Mouse (Mus musculus): ENCODE results near the gene Pgk1. TPM values are rescaled to one million over a fixed set of nuclear protein-coding genes. Genes with fewer than 3 reads are reported as not detected.

The Pgk1 gene
- total and polyA plus RNA-seq, 3 experiments, result 285 to 890 (median 528) TPM

DNA sequence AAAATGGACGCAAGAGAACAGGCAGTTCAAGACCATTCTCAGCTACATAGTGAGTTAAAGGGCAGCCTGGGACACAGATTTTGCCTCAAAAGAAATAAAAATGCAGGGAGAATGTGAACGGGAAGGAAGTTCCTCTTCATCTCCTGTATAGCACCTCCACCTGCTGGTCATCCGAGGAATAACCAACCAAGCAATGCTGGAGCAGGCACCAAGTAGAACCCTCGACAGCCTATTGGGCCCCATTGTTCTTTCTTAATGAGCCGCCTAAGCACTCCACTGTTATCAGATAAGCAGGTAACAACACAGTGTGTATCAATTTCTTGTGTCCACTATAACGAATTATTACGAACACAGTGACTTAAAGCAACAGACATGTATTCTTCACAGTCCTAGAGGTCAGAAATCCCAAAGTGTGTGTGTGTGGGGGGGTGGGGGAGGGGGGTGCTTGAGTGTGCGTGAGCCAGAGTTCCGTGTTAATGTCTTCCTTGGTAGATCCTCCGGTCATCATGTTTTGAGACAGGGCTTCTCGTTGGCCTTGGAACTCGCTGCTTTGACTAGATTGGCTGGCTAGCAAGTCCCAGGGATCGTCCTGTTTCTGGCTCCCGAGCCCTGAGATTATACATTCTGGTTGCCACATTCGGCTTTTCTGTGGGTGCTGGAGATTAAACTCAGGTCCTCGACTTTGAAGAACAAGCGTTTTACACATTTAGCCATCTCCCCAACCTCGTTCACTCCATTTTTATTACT, 15.6 kb upstream of the Pgk1 start:
- Histone ChIP-seq H3K9me3 (replicated peaks; ENCODE audit: insufficient read depth, low read length) (no peaks in the 10 kb centered on the region), H3K9ac (ENCODE audit: control insufficient read depth, low read depth, low read length, poor library complexity, severe bottlenecking) (peak overlapping the region; percentile 75), H3K4me1 (ENCODE audit: control insufficient read depth in 1 of 2, insufficient read depth in 2 of 2, low read length in 2 of 2) (no peaks in the 10 kb centered on the region; a peak in 1 of 4 replicates), H3K79me2 (ENCODE audit: control insufficient read depth, insufficient read depth, low read length, poor library complexity) (no peaks in the 10 kb centered on the region), H3K4me3 (ENCODE audit: control insufficient read depth in 1 of 2, insufficient read depth in 1 of 2, low read depth in 2 of 2, low read length in 2 of 2) (peak overlapping the region; percentile 63 to 87), H3K27ac (ENCODE audit: control insufficient read depth, low read depth, low read length) (peak overlapping the region; percentile 68), H3K36me3 (ENCODE audit: control insufficient read depth in 1 of 2, insufficient read depth in 2 of 2, low read length in 2 of 2) (no peaks in the 10 kb centered on the region), H3K27me3 (ENCODE audit: control insufficient read depth in 1 of 2, insufficient read depth in 2 of 2, low read length in 2 of 2) (no peaks in the 10 kb centered on the region)
- peak; percentile 89 for DNase-seq (ENCODE audit: low read depth, low spot score)
- TF ChIP-seq GATA1 (IDR thresholded peaks at IDR 0.05; ENCODE audit: low read depth, low read length), result peak; percentile 49; the same call in 1 of the 2 replicates
- TF ChIP-seq MAZ (IDR thresholded peaks at IDR 0.05; ENCODE audit: low read depth, low read length), result no peak
- TF ChIP-seq USF1 (IDR thresholded peaks at IDR 0.05; ENCODE audit: low read depth, low read length), result no peak
- TF ChIP-seq E2F4 (IDR thresholded peaks at IDR 0.05; ENCODE audit: borderline replicate concordance, low read depth, low read length), result no peak
- TF ChIP-seq HCFC1 (IDR thresholded peaks at IDR 0.05; ENCODE audit: low read depth, low read length), result 0 out of 2 replicates have a peak, but pooled peaks have one; percentile 17
- TF ChIP-seq CTCF (IDR thresholded peaks at IDR 0.05 in 2 of 3, conservative IDR thresholded peaks at IDR 0.05 in 1 of 3; ENCODE audit: control insufficient read depth in 1 of 3, insufficient read depth in 1 of 3, low read depth in 2 of 3, low read length in 3 of 3, poor library complexity in 1 of 3, severe bottlenecking in 1 of 3), result peak; percentile 58 to 91 (median 67)
- TF ChIP-seq POLR2AphosphoS5 (IDR thresholded peaks at IDR 0.05; ENCODE audit: borderline replicate concordance, low read depth, low read length), result no peak
- no peak for TF ChIP-seq RCOR1 (IDR thresholded peaks at IDR 0.05; ENCODE audit: low read depth, low read length)
- TF ChIP-seq CHD1 (IDR thresholded peaks at IDR 0.05; ENCODE audit: low read depth, low read length), result no peak
- peak; percentile 49 for TF ChIP-seq ZNF384 (IDR thresholded peaks at IDR 0.05; ENCODE audit: low read depth, low read length)
- no peak for TF ChIP-seq ELF1 (IDR thresholded peaks at IDR 0.05; ENCODE audit: low read depth, low read length)
- TF ChIP-seq NELFE (IDR thresholded peaks at IDR 0.05; ENCODE audit: low read depth, low read length), result no peak
- TF ChIP-seq ETS1 (IDR thresholded peaks at IDR 0.05; ENCODE audit: low read depth, low read length), result no peak
- no peak for TF ChIP-seq MYB (IDR thresholded peaks at IDR 0.05; ENCODE audit: low read depth, low read length)
- no peak for TF ChIP-seq GABPA (IDR thresholded peaks at IDR 0.05; ENCODE audit: low read depth, low read length)
- no peak for TF ChIP-seq MAFK (IDR thresholded peaks at IDR 0.05; ENCODE audit: borderline replicate concordance, low read depth, low read length)
- TF ChIP-seq ZMIZ1 (IDR thresholded peaks at IDR 0.05; ENCODE audit: low read depth, low read length), result no peak
- no peak for TF ChIP-seq CHD2 (IDR thresholded peaks at IDR 0.05; ENCODE audit: low read length)
- no peak for TF ChIP-seq ZKSCAN1 (IDR thresholded peaks at IDR 0.05; ENCODE audit: low read depth, low read length)
- TF ChIP-seq SIN3A (IDR thresholded peaks at IDR 0.05; ENCODE audit: low read length), result 0 out of 2 replicates have a peak, but pooled peaks have one; percentile 21
- TF ChIP-seq UBTF (IDR thresholded peaks at IDR 0.05; ENCODE audit: borderline replicate concordance, insufficient read depth, low read depth, low read length), result no peak
- no peak for TF ChIP-seq MYC (IDR thresholded peaks at IDR 0.05; ENCODE audit: low read depth, low read length)
- no peak for TF ChIP-seq POLR2AphosphoS2 (IDR thresholded peaks at IDR 0.05; ENCODE audit: low read length)
- no peak for TF ChIP-seq EP300 (IDR thresholded peaks at IDR 0.05; ENCODE audit: low read depth in 1 of 2, low read length in 2 of 2)
- no peak for TF ChIP-seq MEF2A (IDR thresholded peaks at IDR 0.05; ENCODE audit: extremely low read depth, insufficient replicate concordance, low read depth, low read length, poor library complexity, severe bottlenecking)
- no peak for TF ChIP-seq POLR2A (IDR thresholded peaks at IDR 0.05; ENCODE audit: control insufficient read depth in 1 of 2, insufficient read depth in 1 of 2, low read depth in 1 of 2, low read length in 2 of 2, poor library complexity in 1 of 2)
- TF ChIP-seq JUND (IDR thresholded peaks at IDR 0.05; ENCODE audit: low read depth, low read length), result no peak
- TF ChIP-seq BHLHE40 (IDR thresholded peaks at IDR 0.05; ENCODE audit: borderline replicate concordance, low read depth, low read length), result no peak
- no peak for TF ChIP-seq USF2 (IDR thresholded peaks at IDR 0.05; ENCODE audit: borderline replicate concordance in 1 of 2, insufficient read depth in 1 of 2, low read depth in 1 of 2, low read length in 2 of 2)
- peak; percentile 85 for TF ChIP-seq ZC3H11A (IDR thresholded peaks at IDR 0.05; ENCODE audit: low read depth, low read length)
- TF ChIP-seq NRF1 (IDR thresholded peaks at IDR 0.05; ENCODE audit: insufficient read depth, low read depth, low read length, poor library complexity, severe bottlenecking), result no peak
- TF ChIP-seq MXI1 (IDR thresholded peaks at IDR 0.05; ENCODE audit: low read depth, low read length), result no peak
- TF ChIP-seq TBP (IDR thresholded peaks at IDR 0.05; ENCODE audit: low read depth, low read length), result no peak
- peak; percentile 97 for TF ChIP-seq RAD21 (IDR thresholded peaks at IDR 0.05; ENCODE audit: low read depth, low read length)
- TF ChIP-seq SMC3 (IDR thresholded peaks at IDR 0.05; ENCODE audit: low read depth, low read length), result peak; percentile 85
- no peak for TF ChIP-seq TCF12 (IDR thresholded peaks at IDR 0.05; ENCODE audit: low read depth, low read length)
